Mouse (Mus musculus) colon, adult 2 months (tissue): ENCODE results near the gene Ctsw. TPM values are rescaled to one million over a fixed set of nuclear protein-coding genes. Genes with fewer than 3 reads are reported as not detected.

ENCODE experiments used
- polyA plus RNA-seq: library from polyadenylated mRNA; depleted of rRNA; stranded (reverse); fragments of >200 nt; gene quantifications from 2 replicates; pipeline ENCODE4 v1.2.3, GENCODE M21; 2012; rRNA removed

Ctsw gene
- polyA plus RNA-seq, result 2.0 and 3.5 TPM in 2 replicates

DNA sequence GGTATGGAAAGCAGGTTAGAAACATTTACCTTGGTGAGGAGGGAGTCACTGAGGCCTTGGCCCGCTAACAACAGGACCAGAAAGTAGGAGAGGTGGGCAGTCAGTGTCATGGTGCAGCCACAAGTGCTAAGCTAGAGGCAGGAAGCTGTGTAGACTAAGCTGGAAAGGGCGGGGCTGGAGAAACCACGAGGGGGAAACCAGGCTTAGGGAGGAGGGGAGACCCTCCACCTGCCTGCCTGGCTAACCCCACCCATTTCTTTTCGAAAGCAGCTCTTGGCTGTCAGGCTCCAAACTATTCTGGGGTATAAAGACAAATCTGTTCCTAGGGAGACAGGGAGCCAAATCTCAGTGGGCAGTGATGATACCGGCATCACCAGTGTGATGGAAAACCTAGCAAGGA is at the start of gene Ctsw:
Ctsw (minus strand) TSS at position 134 of the 400 bp plus-strand sequence.

DNA sequence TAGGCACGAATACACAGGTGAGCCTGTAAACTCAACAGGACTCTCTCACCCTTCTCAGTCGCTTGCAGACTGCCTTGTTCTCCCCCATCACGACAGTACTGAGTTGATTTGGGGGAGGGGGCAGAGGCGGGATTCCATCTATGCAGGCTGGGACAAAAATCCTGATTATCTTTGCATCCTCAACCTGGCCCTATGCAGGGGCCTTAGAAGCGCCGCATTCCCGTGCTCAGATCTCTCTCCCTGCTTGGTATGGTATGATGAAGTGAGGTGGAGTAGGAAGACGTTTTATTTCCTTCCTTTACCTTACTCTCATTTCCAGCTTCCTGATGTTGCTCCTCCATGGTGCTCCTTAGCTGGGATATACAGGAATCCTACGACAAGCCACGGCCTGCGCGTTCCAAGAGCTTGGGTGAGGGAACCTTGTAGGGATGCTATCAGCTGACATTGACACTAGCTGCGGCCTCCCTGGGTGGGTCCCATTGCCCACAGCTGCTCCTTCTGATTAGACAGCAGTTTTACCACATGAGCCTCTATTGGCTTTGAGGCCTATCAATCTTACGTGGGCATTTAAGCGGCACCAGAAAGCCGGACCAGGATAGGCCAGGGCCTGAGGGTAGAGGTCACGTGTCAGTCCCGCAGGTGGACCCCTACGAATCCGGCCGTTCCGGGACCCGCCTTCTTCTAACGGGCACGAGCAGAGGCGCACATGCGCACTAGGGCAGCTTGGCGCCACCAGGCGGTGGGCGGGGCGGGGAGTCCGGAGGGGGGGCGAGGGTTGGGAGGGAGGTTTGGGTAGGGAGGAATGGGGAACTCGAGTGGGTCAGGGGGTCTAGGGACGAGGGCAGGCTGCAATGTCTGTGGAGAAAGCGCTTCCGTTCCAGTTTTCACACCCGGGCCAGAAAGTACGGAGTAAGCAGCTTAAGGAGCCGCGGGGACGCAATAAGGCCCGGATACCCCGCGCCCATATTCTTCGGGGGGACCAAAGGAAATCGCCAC is 42.0 kb upstream of the Ctsw start, which contains the start of gene Snx32:
Snx32 (minus strand) TSS at position 508 of the 996 bp plus-strand sequence.

DNA sequence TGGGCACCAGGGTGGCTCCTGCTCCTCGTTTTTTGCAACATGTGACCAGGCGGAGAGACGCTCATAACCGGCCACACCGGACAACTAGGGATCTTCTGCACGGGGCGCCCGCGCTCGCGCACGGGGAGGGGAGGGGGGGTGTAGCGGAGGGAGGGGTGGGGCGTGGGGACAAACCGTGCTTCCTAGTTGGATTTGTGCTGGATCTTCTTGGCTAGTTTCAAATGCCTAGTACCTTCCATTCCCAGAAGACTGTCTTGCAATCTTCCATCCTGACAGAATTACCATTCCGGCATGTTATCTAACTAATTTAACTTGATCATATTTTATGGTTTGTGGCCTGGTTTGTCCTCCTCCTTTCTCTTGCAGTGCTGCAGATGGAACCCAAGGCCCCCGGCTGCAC is 35.4 kb upstream of the Ctsw start, which contains the start of gene 1700020D05Rik:
1700020D05Rik (minus strand) TSS at position 101 of the 400 bp plus-strand sequence.

DNA sequence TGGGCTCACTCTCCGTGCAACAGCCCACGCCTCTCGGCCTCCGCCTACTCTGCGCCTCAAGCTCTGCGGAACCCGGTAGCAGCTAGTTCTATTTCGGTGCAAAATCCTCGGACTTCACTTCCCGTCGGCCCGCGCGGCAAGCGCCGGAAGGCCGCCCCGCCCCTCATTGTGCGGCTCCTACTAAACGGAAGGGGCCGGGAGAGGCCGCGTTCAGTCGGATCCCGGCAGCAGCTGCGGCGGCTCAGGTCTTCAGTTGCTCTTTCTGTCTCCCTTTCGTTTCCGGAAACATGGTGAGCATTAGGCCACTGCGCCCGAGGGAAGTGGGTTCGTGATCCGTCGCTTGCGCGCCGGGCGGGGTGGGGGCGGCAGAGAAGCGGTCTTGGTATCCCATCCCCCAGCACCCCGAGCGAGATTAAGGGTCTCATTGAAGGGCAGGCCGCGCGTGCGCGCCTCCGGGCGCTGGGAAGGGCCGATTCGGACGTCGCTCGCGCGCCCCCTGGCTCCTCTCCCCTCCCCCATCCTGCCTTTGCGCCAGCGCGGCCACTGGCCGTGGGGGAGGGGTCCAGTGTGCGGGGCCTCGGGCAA is 22.1 kb upstream of the Ctsw start, which contains the start of gene Cfl1:
Cfl1 (plus strand) TSS at position 143 of the 585 bp plus-strand sequence.

DNA sequence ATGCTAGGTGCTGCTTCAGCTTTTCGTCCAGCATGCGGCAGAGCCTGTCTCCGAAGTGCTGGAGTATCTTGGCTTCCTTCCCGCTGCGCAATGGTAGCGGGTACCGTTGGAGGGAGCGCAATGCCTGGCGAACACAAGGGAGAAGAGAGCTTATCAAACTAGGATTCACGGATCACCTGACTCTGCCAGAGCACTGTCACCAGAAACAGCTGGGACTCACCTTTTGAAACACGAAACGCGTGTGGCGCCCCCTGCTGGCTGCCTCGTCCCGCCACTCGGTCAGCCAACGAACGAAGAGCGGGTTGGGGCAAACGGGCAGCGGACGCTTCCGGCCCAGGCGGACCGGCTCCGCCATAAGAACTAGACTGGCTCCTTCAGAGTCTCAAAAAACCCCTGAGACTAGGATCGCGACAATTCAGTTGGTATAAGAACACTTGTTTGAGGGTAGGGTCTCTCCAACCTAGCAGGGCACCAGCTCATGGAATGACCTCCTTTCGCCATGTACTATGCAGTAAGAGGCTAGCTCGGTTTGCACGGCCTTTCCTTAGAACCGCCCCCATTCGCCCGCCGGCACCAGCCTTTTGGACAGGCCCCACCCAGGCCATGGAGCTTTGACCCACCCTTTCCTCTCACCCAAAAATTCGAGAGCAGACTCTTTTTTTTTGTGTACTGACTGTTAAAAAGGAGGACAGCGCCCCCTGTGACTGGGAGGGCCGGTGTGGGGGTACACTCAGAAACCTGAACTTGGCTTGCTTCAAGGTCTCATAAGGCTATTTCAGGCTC is 19.7 kb upstream of the Ctsw start, which contains the start of gene Mus81:
Mus81 (minus strand) TSS at position 635 of the 783 bp plus-strand sequence.

DNA sequence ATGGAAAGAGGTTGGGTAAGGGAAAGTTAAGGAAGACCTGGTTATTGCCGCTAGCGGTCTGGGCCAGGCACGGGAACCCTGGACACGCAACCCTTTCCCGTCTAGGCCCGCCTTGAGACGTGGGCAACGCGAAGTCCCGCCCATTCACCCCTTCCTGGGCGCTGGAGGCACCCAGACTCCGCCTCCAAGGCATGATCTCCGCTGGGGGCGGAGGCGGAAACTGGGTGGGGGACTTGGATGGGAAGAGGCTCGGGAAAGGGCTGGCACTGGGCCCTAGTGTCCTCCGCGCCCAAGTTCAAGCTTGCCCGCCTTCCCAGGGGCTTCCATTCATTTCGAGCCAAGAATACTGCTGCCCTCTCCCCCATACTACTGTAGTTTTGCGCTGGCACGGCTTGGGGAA is 5.4 kb upstream of the Ctsw start, which contains the start of gene Efemp2:
Efemp2 (plus strand) TSS at position 235 of the 400 bp plus-strand sequence.

DNA sequence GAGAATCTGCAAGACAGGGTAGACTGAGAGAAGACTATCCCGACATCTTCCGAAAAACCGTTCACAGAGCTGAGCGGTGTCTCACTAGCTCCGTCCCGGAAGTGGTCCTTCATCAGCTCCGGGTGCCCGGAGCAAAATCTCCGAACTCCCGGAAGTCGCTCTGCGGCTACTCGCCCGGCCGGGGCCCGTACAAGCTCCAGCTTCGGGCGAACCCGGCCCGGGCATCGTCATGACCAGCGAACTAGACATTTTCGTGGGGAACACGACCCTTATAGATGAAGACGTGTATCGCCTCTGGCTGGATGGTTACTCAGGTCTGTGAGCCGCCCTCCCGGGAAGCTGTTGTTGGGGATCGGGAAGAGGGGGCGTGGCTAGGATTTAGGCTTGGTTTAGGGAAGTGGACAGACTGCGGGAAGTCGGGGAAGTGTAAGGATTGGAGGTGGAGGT is 7.8 kb downstream of the Ctsw start, which contains the start of gene Fibp:
Fibp (plus strand) TSS at position 151 of the 447 bp plus-strand sequence.

DNA sequence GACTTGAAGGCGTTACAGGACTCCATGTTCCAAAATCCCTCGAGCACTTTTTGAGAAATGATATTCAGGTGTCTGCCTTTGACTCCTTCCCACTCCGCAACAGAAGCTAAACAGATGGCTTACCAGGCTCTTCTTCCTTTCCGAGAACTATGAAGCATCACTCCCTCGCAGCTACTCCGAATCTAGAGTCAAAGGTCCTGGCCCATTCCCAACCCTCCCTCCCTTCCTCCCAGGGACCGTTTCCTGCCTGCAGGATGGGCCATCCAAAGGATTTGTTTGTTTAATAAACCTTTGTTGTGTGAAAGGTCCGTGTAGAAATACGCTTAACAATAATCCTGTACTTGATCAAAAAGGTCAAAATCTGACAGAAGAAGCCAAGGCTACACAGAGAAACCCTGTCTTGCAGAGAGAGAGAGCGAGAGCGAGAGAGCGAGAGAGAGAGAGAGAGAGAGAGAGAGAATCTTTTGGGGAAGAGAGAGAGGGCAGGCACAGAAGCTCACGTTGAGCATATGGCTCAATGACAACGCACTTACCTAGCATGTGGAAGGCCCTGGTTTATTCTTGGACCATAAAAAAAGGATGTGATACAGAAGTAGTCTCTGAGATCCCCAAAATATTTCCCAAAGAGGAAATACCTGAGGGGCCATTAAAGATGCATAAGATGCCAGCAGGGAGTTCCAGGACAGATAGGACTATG is 10.4 kb downstream of the Ctsw start, which contains the start of gene Ccdc85b:
Ccdc85b (minus strand) TSS at position 149 of the 697 bp plus-strand sequence.

DNA sequence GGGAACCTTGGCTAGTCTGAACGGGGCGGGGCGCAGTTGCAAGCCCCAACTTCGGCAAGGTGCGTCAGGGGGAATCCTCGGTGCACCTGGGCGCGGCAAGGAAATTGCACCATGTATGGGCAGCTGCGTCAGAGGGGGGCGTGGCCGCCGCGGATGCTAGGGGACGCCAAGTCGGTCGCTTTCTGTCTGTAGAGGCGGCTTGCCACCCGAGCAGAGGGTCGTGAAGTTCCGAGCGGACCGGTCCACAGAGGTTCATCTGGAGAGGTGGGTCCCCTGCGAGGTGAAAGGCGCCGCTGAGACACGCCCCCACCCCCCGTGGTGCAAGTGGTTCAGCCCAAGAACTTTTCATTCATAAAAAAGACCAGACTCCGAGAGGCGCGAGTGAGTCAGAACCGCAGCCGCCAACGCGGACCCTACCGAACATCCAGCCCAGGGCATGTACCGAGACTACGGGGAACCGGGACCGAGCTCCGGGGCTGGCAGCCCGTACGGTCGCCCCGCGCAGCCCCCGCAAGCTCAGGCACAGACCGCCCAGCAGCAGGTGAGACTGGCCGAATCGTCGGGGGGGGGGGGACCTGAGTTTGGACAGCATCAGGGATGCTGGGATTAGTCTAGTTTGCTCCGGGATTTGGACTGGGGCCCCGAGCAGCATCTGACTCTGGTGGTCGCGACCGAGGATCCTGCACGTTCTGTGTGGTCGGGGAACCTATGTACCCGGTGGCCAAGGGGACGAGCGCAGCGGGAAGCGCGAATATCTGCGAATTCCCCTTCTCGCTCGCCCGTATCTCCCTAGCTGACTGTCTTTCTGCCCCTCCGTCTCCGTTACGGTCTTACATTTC is 20.6 kb downstream of the Ctsw start, which contains the start of gene Fosl1:
Fosl1 (plus strand) TSS at position 33 of the 839 bp plus-strand sequence.

DNA sequence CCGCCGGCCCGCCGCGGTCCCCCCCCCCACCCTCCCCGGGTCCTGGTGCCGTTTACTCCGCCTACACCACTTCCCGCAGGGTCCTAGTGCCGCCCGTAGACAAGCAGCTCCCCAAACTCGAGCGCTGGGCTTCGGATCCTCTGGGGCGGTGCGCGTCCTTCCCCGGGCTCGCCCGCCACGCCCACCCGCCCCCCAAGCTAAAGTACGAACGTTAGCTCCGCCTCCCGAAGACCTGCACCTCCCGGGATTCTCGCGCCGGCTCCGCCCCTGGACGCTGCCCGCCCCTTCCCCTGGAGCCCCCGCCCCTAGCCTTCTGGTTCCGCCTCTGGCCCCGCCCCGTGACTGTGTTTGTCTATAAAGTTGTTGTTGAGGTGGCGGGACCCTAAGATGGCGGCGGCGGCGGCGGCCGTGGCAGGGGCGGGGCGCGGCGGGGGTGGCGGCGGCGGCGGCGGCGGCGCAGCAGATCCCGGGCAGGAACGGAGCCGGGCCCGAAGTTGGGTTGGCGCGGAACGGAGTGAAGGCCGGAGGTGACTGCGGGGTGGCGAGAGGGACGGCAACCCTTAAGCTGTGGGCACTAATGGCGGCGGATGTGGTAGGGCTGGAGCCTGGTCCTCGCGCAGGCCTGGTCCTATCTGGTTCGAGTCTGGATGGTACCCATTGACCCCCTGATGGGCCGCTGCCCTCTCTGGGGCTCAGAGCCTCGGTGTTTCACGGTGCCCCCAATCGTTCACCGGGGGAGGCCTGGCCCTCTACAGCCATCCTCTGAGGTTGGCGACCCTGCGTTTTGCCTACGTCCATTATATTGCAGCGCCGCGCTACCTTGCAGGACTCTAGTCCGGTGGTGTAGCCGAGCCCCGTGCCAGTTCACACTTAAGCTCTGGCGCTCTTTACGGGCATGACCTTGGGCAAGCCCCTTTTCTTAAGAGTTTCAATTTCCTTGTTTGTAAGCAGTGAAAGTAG is 43.2 kb downstream of the Ctsw start, which contains the start of the genes Drap1 and AI837181:
Drap1 (minus strand) TSS at position 198 of the 960 bp plus-strand sequence.
AI837181 (plus strand) TSS at position 363 of the 960 bp plus-strand sequence.

Other genes with a start within 250 kb of the Ctsw start
- 12.2 and 14.3 TPM in 2 replicates for gene Pacs1, start 195.4 kb downstream of the Ctsw start, polyA plus RNA-seq
- 98.0 and 109 TPM in 2 replicates for gene Sf3b2, start 173.1 kb downstream of the Ctsw start, polyA plus RNA-seq
- gene Gal3st3, start 170.2 kb downstream of the Ctsw start, polyA plus RNA-seq, result 0.16 and 0.31 TPM in 2 replicates
- not detected in 2 replicates for gene Catsper1, start 132.8 kb downstream of the Ctsw start, polyA plus RNA-seq
- 7.1 and 14.1 TPM in 2 replicates for gene Cst6, start 118.9 kb downstream of the Ctsw start, polyA plus RNA-seq
- 19.8 and 21.3 TPM in 2 replicates for gene Eif1ad, start 101.8 kb downstream of the Ctsw start, polyA plus RNA-seq
- gene Banf1, start 101.3 kb downstream of the Ctsw start, polyA plus RNA-seq, result 71.2 and 91.0 TPM in 2 replicates
- gene Sart1, start 79.8 kb downstream of the Ctsw start, polyA plus RNA-seq, result 15.2 and 19.0 TPM in 2 replicates
- 0.33 and 1.9 TPM in 2 replicates for gene Tsga10ip, start 66.0 kb downstream of the Ctsw start, polyA plus RNA-seq
- gene Drap1, start 43.5 kb downstream of the Ctsw start, polyA plus RNA-seq, result 95.7 and 96.8 TPM in 2 replicates
- gene AI837181, start 43.4 kb downstream of the Ctsw start, polyA plus RNA-seq, result 85.1 and 96.6 TPM in 2 replicates
- gene Fosl1, start 21.0 kb downstream of the Ctsw start, polyA plus RNA-seq, result 1.3 and 4.0 TPM in 2 replicates
- 10.3 and 10.6 TPM in 2 replicates for gene Ccdc85b, start 10.6 kb downstream of the Ctsw start, polyA plus RNA-seq
- 124 and 150 TPM in 2 replicates for gene Fibp, start 7.9 kb downstream of the Ctsw start, polyA plus RNA-seq
- gene Efemp2, start 5.4 kb upstream of the Ctsw start, polyA plus RNA-seq, result 52.6 and 58.6 TPM in 2 replicates
- gene Mus81, start 19.9 kb upstream of the Ctsw start, polyA plus RNA-seq, result 31.9 and 38.6 TPM in 2 replicates
- gene Cfl1, start 21.9 kb upstream of the Ctsw start, polyA plus RNA-seq, result 350 and 446 TPM in 2 replicates
- gene 1700020D05Rik, start 35.3 kb upstream of the Ctsw start, polyA plus RNA-seq, result 0.30 and 0.34 TPM in 2 replicates
- 4.2 and 4.4 TPM in 2 replicates for gene Snx32, start 42.0 kb upstream of the Ctsw start, polyA plus RNA-seq
- gene Ovol1, start 92.1 kb upstream of the Ctsw start, polyA plus RNA-seq, result 23.0 and 29.1 TPM in 2 replicates
- gene Ap5b1, start 99.5 kb upstream of the Ctsw start, polyA plus RNA-seq, result 18.2 and 20.7 TPM in 2 replicates
- gene Rnaseh2c, start 133.4 kb upstream of the Ctsw start, polyA plus RNA-seq, result 40.4 and 56.8 TPM in 2 replicates
- gene Kat5, start 141.7 kb upstream of the Ctsw start, polyA plus RNA-seq, result 45.6 and 50.6 TPM in 2 replicates
- gene Rela, start 169.0 kb upstream of the Ctsw start, polyA plus RNA-seq, result 61.1 and 66.8 TPM in 2 replicates
- 52.0 and 56.1 TPM in 2 replicates for gene Sipa1, start 195.2 kb upstream of the Ctsw start, polyA plus RNA-seq
- 116 and 122 TPM in 2 replicates for gene Map3k11, start 220.2 kb upstream of the Ctsw start, polyA plus RNA-seq
- gene Pcnx3, start 220.4 kb upstream of the Ctsw start, polyA plus RNA-seq, result 206 and 220 TPM in 2 replicates
- gene Kcnk7, start 235.9 kb upstream of the Ctsw start, polyA plus RNA-seq, result 0.90 and 1.1 TPM in 2 replicates